Mouse (Mus musculus): ENCODE data around the gene Pde10a.
"Not testable (repeated sequence)": the region's sequence is repeated elsewhere in the genome, so short reads cannot be mapped to it uniquely, and the experiment has no call there.

The Pde10a gene

GRCm38 (mm10) chr17:8642356-8642755 lies 117.2 kb downstream of the Pde10a start:
- no peak for DNase-seq (ENCODE audit: low read depth, low spot score)

- DNase-seq (ENCODE audit: low read depth, low spot score), result no peak
These were observed 122.2 kb downstream of the Pde10a start for GRCm38 (mm10) chr17:8647372-8647871.

- DNase-seq (ENCODE audit: low read depth, low spot score), result no peak
These were observed 123.1 kb downstream of the Pde10a start for GRCm38 (mm10) chr17:8648310-8648709.

GRCm38 (mm10) chr17:8652681-8653262 lies 127.6 kb downstream of the Pde10a start:
- no peak for DNase-seq (ENCODE audit: low read depth, low spot score)

- no peak for DNase-seq (ENCODE audit: low read depth, low spot score)
These were observed 132.5 kb downstream of the Pde10a start for GRCm38 (mm10) chr17:8657661-8658060.

GRCm38 (mm10) chr17:8658751-8659454 lies 133.7 kb downstream of the Pde10a start:
- no peak for DNase-seq (ENCODE audit: low read depth, low spot score)

GRCm38 (mm10) chr17:8666912-8667311 lies 141.7 kb downstream of the Pde10a start:
- DNase-seq (ENCODE audit: low read depth, low spot score), result no peak

GRCm38 (mm10) chr17:8674651-8675050 lies 149.5 kb downstream of the Pde10a start:
- no peak for DNase-seq (ENCODE audit: low read depth, low spot score)

- no peak for DNase-seq (ENCODE audit: low read depth, low spot score)
These were observed 161.2 kb downstream of the Pde10a start for GRCm38 (mm10) chr17:8686356-8686755.

- DNase-seq (ENCODE audit: low read depth, low spot score), result no peak
These were observed 162.9 kb downstream of the Pde10a start for GRCm38 (mm10) chr17:8688096-8688495.

GRCm38 (mm10) chr17:8698265-8698664 lies 173.1 kb downstream of the Pde10a start:
- no peak for DNase-seq (ENCODE audit: low read depth, low spot score)

- no peak for DNase-seq (ENCODE audit: low read depth, low spot score)
These were observed 173.6 kb downstream of the Pde10a start for GRCm38 (mm10) chr17:8698793-8699192.

- no peak for DNase-seq (ENCODE audit: low read depth, low spot score)
These were observed 175.9 kb downstream of the Pde10a start for GRCm38 (mm10) chr17:8701096-8701495.

GRCm38 (mm10) chr17:8702503-8702902 lies 177.3 kb downstream of the Pde10a start:
- peak; percentile 5 for DNase-seq (ENCODE audit: low read depth, low spot score)

- no peak for DNase-seq (ENCODE audit: low read depth, low spot score)
These were observed 182.8 kb downstream of the Pde10a start for GRCm38 (mm10) chr17:8708006-8708405.

GRCm38 (mm10) chr17:8712734-8713133 lies 187.6 kb downstream of the Pde10a start:
- DNase-seq (ENCODE audit: low read depth, low spot score), result not testable (repeated sequence)

- DNase-seq (ENCODE audit: low read depth, low spot score), result no peak
These were observed 195.8 kb downstream of the Pde10a start for GRCm38 (mm10) chr17:8720961-8721360.

- DNase-seq (ENCODE audit: low read depth, low spot score), result no peak
These were observed 199.3 kb downstream of the Pde10a start for GRCm38 (mm10) chr17:8724464-8724974.

- no peak for DNase-seq (ENCODE audit: low read depth, low spot score)
These were observed 203.5 kb downstream of the Pde10a start for GRCm38 (mm10) chr17:8728646-8729045.

GRCm38 (mm10) chr17:8729808-8730207 lies 204.6 kb downstream of the Pde10a start:
- DNase-seq (ENCODE audit: low read depth, low spot score), result no peak

GRCm38 (mm10) chr17:8731073-8731472 lies 205.9 kb downstream of the Pde10a start:
- peak; percentile 5 for DNase-seq (ENCODE audit: low read depth, low spot score)

GRCm38 (mm10) chr17:8736259-8736658 lies 211.1 kb downstream of the Pde10a start:
- no peak for DNase-seq (ENCODE audit: low read depth, low spot score)

- DNase-seq (ENCODE audit: low read depth, low spot score), result no peak
These were observed 217.6 kb downstream of the Pde10a start for GRCm38 (mm10) chr17:8742772-8743171.

Data from A20 (cell line).